Mouse (Mus musculus): ENCODE data around the gene Smurf2.

Smurf2 gene

GRCm38 (mm10) chr11:106907253-106907652 is 13.3 kb downstream of the Smurf2 start:
- no peak for DNase-seq (ENCODE audit: low read depth, low spot score)

- DNase-seq (ENCODE audit: low read depth, low spot score) = no peak
These were observed 14.8 kb downstream of the Smurf2 start for GRCm38 (mm10) chr11:106905707-106906106.

- DNase-seq (ENCODE audit: low read depth, low spot score) = no peak
These were observed 20.7 kb downstream of the Smurf2 start for GRCm38 (mm10) chr11:106899804-106900203.

- no peak for DNase-seq (ENCODE audit: low read depth, low spot score)
These were observed 23.9 kb downstream of the Smurf2 start for GRCm38 (mm10) chr11:106896561-106897168.

GRCm38 (mm10) chr11:106883656-106884055 is 36.9 kb downstream of the Smurf2 start:
- DNase-seq (ENCODE audit: low read depth, low spot score) = no peak

- DNase-seq (ENCODE audit: low read depth, low spot score) = no peak
These were observed 47.9 kb downstream of the Smurf2 start for GRCm38 (mm10) chr11:106872650-106873049.

- peak; percentile 10 for DNase-seq (ENCODE audit: low read depth, low spot score)
These were observed 69.1 kb downstream of the Smurf2 start for GRCm38 (mm10) chr11:106851438-106851837.

GRCm38 (mm10) chr11:106842002-106842401 is 78.5 kb downstream of the Smurf2 start:
- DNase-seq (ENCODE audit: low read depth, low spot score) = no peak

GRCm38 (mm10) chr11:106828079-106828478 is 92.4 kb downstream of the Smurf2 start:
- no peak for DNase-seq (ENCODE audit: low read depth, low spot score)

- DNase-seq (ENCODE audit: low read depth, low spot score) = no peak
These were observed 96.1 kb downstream of the Smurf2 start for GRCm38 (mm10) chr11:106824403-106824802.

GRCm38 (mm10) chr11:106823741-106824140 is 96.8 kb downstream of the Smurf2 start:
- DNase-seq (ENCODE audit: low read depth, low spot score) = no peak

- no peak for DNase-seq (ENCODE audit: low read depth, low spot score)
These were observed 97.6 kb downstream of the Smurf2 start for GRCm38 (mm10) chr11:106822911-106823310.

GRCm38 (mm10) chr11:106822491-106822890 is 98.0 kb downstream of the Smurf2 start:
- no peak for DNase-seq (ENCODE audit: low read depth, low spot score)

GRCm38 (mm10) chr11:106821397-106821796 is 99.1 kb downstream of the Smurf2 start:
- no peak for DNase-seq (ENCODE audit: low read depth, low spot score)

GRCm38 (mm10) chr11:106820972-106821371 is 99.5 kb downstream of the Smurf2 start:
- no peak for DNase-seq (ENCODE audit: low read depth, low spot score)

- DNase-seq (ENCODE audit: low read depth, low spot score) = no peak
These were observed 100.3 kb downstream of the Smurf2 start for GRCm38 (mm10) chr11:106820252-106820651.

- no peak for DNase-seq (ENCODE audit: low read depth, low spot score)
These were observed 100.9 kb downstream of the Smurf2 start for GRCm38 (mm10) chr11:106819595-106819994.

GRCm38 (mm10) chr11:106818341-106818740 is 102.2 kb downstream of the Smurf2 start:
- DNase-seq (ENCODE audit: low read depth, low spot score) = peak; percentile 34

- no peak for DNase-seq (ENCODE audit: low read depth, low spot score)
These were observed 102.7 kb downstream of the Smurf2 start for GRCm38 (mm10) chr11:106817808-106818207.

- DNase-seq (ENCODE audit: low read depth, low spot score) = no peak
These were observed 103.4 kb downstream of the Smurf2 start for GRCm38 (mm10) chr11:106817156-106817555.

- DNase-seq (ENCODE audit: low read depth, low spot score) = no peak
These were observed 104.2 kb downstream of the Smurf2 start for GRCm38 (mm10) chr11:106816316-106816715.

- no peak for DNase-seq (ENCODE audit: low read depth, low spot score)
These were observed 104.8 kb downstream of the Smurf2 start for GRCm38 (mm10) chr11:106815761-106816160.

- DNase-seq (ENCODE audit: low read depth, low spot score) = no peak
These were observed 105.2 kb downstream of the Smurf2 start for GRCm38 (mm10) chr11:106815331-106815730.

Data from brain, embryonic 18.5 days (tissue).